Mouse (Mus musculus): Measurements from ENCODE around the gene Tex38. TPM values are rescaled to one million over a fixed set of nuclear protein-coding genes. Genes with fewer than 3 reads are reported as not detected.

The Tex38 gene
- 0.19 and 0.70 TPM in 2 replicates for polyA plus RNA-seq (2015; fragmentation: Nextera tagmentation; extraction: Ambion mirVana)

GRCm38 (mm10) chr4:115780918-115781317 is at the start of gene Tex38:
Gene Tex38 (minus strand): TSS chr4:115781018.

GRCm38 (mm10) chr4:115827888-115828571 is 47.2 kb upstream of the Tex38 start, which contains the start of gene Mob3c:
Gene Mob3c (plus strand): TSS chr4:115828092.

GRCm38 (mm10) chr4:115784769-115785510 is 4.1 kb upstream of the Tex38 start, which contains the start of gene Atpaf1:
Gene Atpaf1 (plus strand): TSS chr4:115784812.

GRCm38 (mm10) chr4:115737551-115738041 is 43.2 kb downstream of the Tex38 start, which contains the start of gene Efcab14:
Gene Efcab14 (plus strand): TSS chr4:115737744.

Other genes with a start within 250 kb of the Tex38 start
- gene Cyp4a31, start 217.4 kb downstream of the Tex38 start, polyA plus RNA-seq (2015; fragmentation: Nextera tagmentation; extraction: Ambion mirVana), result not detected in 2 replicates
- gene Cyp4a32, start 180.0 kb downstream of the Tex38 start, polyA plus RNA-seq (2015; fragmentation: Nextera tagmentation; extraction: Ambion mirVana), result not detected in 2 replicates
- gene Cyp4b1, start 133.3 kb downstream of the Tex38 start, polyA plus RNA-seq (2015; fragmentation: Nextera tagmentation; extraction: Ambion mirVana), result 0.98 and 2.1 TPM in 2 replicates
- gene Efcab14, start 43.3 kb downstream of the Tex38 start, polyA plus RNA-seq (2015; fragmentation: Nextera tagmentation; extraction: Ambion mirVana), result 20.0 and 20.4 TPM in 2 replicates
- 45.7 and 52.1 TPM in 2 replicates for gene Atpaf1, start 3.8 kb upstream of the Tex38 start, polyA plus RNA-seq (2015; fragmentation: Nextera tagmentation; extraction: Ambion mirVana)
- 4.8 and 7.3 TPM in 2 replicates for gene Mob3c, start 47.1 kb upstream of the Tex38 start, polyA plus RNA-seq (2015; fragmentation: Nextera tagmentation; extraction: Ambion mirVana)
- gene Mknk1, start 58.2 kb upstream of the Tex38 start, polyA plus RNA-seq (2015; fragmentation: Nextera tagmentation; extraction: Ambion mirVana), result 24.3 and 25.2 TPM in 2 replicates
- gene Kncn, start 103.4 kb upstream of the Tex38 start, polyA plus RNA-seq (2015; fragmentation: Nextera tagmentation; extraction: Ambion mirVana), result 0.36 and 0.41 TPM in 2 replicates
- gene 6430628N08Rik, start 109.6 kb upstream of the Tex38 start, polyA plus RNA-seq (2015; fragmentation: Nextera tagmentation; extraction: Ambion mirVana), result 0.89 and 1.5 TPM in 2 replicates
- gene Dmbx1, start 158.9 kb upstream of the Tex38 start, polyA plus RNA-seq (2015; fragmentation: Nextera tagmentation; extraction: Ambion mirVana), result 0.65 and 0.90 TPM in 2 replicates
- 20.8 and 23.0 TPM in 2 replicates for gene Faah, start 236.9 kb upstream of the Tex38 start, polyA plus RNA-seq (2015; fragmentation: Nextera tagmentation; extraction: Ambion mirVana)

Data from neural tube, postnatal 0 days (tissue).